Comparison of ENCODE assay signal across 9 mouse cellular contexts in genomic region chr6:148441871-148442270, GRCm38 (mm10). TPM values are rescaled to one million over a fixed set of nuclear protein-coding genes. Genes with fewer than 3 reads are reported as not detected.
DNase-seq lines count a peak whose midpoint lies in the region; ATAC-seq lines count a peak whose summit lies in the region.
"Had no signal": no experiment of that assay in that cellular context is flagged by ENCODE, and none has a peak within 500 bp of the region (broad histone marks: within the 10 kb centered on the region; RNA-seq: fewer than 3 reads in every experiment).

No protein-coding gene starts in this region.

- H3K4me1 ChIP-seq in hindbrain, embryonic 15.5 days (replicated peaks): peaks cover 33% of the 10 kb centered on the region
- H3K4me1 ChIP-seq in midbrain, embryonic 13.5 days (replicated peaks): peaks cover 29% of the 10 kb centered on the region

- DNase-seq in embryo, embryonic 11 days: peak; percentile 13
- no peak for DNase-seq in embryo, embryonic 9.5 days (ENCODE audit: extremely low spot score)
- peak; percentile 11 for DNase-seq in gastrocnemius, postnatal 10 days
- no peak for DNase-seq in cerebellum, adult 18-20 months
- DNase-seq in yolk sac, embryonic 10.5 days (ENCODE audit: low spot score): no peak
- DNase-seq in cerebellum, adult 9-10 months: no peak

- peak overlapping the region; percentile 87 for H3K4me3 ChIP-seq in hindbrain, embryonic 15.5 days
- peak overlapping the region; percentile 71 for H3K4me3 ChIP-seq in midbrain, embryonic 13.5 days (replicated peaks)

- WGBS in hindbrain, embryonic 15.5 days: 8% methylated on average over 5 of the region's 5 CpGs
- 9% methylated on average over 5 of the region's 5 CpGs for WGBS in midbrain, embryonic 13.5 days

- ATAC-seq in hindbrain, embryonic 15.5 days (ENCODE audit: low FRiP score, low read depth): no peak
- ATAC-seq in midbrain, embryonic 13.5 days: no peak

- H3K27me3 ChIP-seq in hindbrain, embryonic 15.5 days: no peaks in the 10 kb centered on the region; the same call in 1 of the 2 replicates
- H3K27me3 ChIP-seq in midbrain, embryonic 13.5 days: peaks cover 50% of the 10 kb centered on the region

- no peaks in the 10 kb centered on the region for H3K9me3 ChIP-seq in hindbrain, embryonic 15.5 days
- no peaks in the 10 kb centered on the region for H3K9me3 ChIP-seq in midbrain, embryonic 13.5 days
- H3K9me3 ChIP-seq: liver, embryonic 15.5 days had no signal

- H3K9ac ChIP-seq in hindbrain, embryonic 15.5 days: peak overlapping the region; percentile 81; the same call in 1 of the 2 replicates
- no peak overlapping the region for H3K9ac ChIP-seq in midbrain, embryonic 13.5 days (replicated peaks)
- H3K9ac ChIP-seq: liver, embryonic 15.5 days had no signal

- H3K27ac ChIP-seq in hindbrain, embryonic 15.5 days (replicated peaks): no peak overlapping the region
- H3K27ac ChIP-seq in midbrain, embryonic 13.5 days: no peak overlapping the region
- H3K27ac ChIP-seq: liver, embryonic 15.5 days had no signal

- H3K4me2 ChIP-seq in hindbrain, embryonic 15.5 days: peak overlapping the region; percentile 92
- peak overlapping the region; percentile 80 for H3K4me2 ChIP-seq in midbrain, embryonic 13.5 days (replicated peaks)

- H3K36me3 ChIP-seq in hindbrain, embryonic 15.5 days: no peaks in the 10 kb centered on the region
- H3K36me3 ChIP-seq in midbrain, embryonic 13.5 days: no peaks in the 10 kb centered on the region
- H3K36me3 ChIP-seq: liver, embryonic 15.5 days had no signal

RNA-seq across cellular contexts. Expression of gene Tmtc1, which starts 2.3 kb away (rescaled TPM):
- total RNA-seq in gastrocnemius, postnatal 10 days (2021): 10 to 100 TPM; 57.5 to 58.7 TPM
- polyA plus RNA-seq in hindbrain, embryonic 15.5 days (2015; fragmentation: Nextera tagmentation; extraction: Ambion mirVana): 3.1 and 3.6 TPM in 2 replicates
- 1.3 and 2.9 TPM in 2 replicates for polyA plus RNA-seq in midbrain, embryonic 13.5 days (2015; fragmentation: Nextera tagmentation; extraction: Ambion mirVana)

Comparison
In these comparisons a context has a peak if more than half of its experiments do, and no peak if none do; other contexts are left out.
1. DNase-seq: peak in embryo, embryonic 11 days (single experiment) and gastrocnemius, postnatal 10 days (single experiment); none in embryo, embryonic 9.5 days (single experiment), cerebellum, adult 18-20 months (0 of 2), yolk sac, embryonic 10.5 days (single experiment) and cerebellum, adult 9-10 months (single experiment).